Mouse (Mus musculus) A20 (cell line): ENCODE measurements around the gene Calr.
A peak's percentile ranks its signal among the peaks of the same experiment; 100 is the strongest.

Experiments
- DNase-seq: peaks from one replicate; pipeline ENCODE4 v3.0.0-alpha.2; 2011; ENCODE audit warnings: low read depth, low spot score

The Calr gene

DNA sequence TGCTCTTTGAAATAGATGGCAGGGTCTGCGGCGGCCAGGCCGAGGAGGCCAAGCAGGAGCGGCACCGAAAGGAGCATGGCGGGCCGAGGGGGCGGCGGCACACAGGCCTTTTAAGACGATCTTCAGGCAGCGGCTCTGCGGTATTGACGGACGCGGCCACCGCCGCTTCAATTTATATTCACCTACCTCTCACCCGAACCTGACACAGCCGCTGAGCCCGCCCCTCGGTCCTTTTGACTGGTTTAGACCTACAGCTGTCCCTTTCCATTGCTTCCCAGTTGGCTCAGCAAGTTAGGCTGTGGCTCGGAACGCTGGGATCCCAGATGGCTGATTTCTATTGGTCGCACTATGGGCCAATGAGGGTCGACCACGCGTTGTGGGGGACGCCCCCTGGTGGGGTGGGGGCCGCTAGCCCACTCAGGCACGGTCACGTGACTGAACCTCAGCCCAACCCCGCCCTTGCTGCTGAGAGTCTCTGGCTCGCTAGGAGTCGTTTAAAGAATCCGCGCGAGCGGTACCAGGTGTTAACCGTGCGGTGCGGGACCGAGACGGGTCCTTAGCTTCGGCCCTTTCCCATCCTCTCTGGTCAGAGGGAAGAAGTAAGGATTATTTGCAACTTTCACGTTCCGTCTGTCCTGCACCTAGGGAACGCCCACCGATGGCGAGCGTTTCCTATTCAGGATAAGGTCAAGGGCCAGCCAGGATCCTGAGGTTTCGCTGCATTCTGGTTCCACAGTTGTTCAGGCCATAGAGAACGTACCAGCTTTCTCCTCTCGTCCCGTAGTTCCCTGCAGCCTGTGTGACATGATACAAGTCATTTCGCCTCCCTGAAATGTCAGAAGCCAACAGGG is at the start of gene Calr:
TSS of gene Calr (minus strand) at position 213 of the 851 bp plus-strand sequence.
- DNase-seq, result peak; percentile 100

DNA sequence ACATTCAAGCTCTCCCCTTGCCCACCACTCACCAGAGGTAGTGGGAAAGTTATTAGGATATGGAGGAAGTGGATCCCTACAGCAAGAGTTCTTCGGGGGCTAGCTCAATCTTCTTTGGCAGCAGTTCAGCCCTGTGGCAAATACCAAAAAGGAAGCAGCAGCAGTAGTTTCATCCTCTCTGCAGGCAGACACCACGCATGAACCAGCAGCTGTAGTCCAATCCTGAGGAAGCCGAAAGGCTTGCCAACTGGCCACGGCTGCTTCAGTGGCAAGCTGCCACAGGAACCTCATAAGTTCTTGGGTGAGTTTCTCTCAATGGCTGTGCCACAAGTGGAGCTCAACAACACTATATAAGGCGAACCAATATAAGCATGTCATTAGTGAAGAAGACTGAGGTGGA is 49.2 kb upstream of the Calr start:
- DNase-seq, result no peak

DNA sequence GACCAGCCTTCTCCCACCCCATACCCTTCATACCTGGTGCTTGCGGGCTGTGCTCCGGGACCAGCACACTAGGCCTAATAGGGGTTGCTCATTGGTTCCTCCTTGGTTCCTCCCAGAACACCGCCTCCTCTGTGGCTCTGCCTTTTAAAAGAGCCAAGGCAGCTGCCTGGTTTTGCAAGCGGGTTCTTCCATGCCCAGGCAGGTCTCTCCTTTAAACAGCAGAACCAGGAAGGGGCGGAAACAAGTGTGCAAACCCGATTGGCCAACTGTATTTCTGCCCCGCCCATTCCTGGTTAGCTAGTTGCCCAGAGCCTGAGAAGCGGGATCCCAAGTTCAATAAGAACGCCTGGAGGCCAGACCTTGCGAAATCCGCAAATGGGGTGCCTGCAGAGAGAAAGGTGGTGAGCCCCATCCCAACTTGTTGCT is 47.0 kb upstream of the Calr start, which contains the start of gene Gcdh:
TSS of gene Gcdh (minus strand) at position 213 of the 426 bp plus-strand sequence.
- DNase-seq, result peak; percentile 92

DNA sequence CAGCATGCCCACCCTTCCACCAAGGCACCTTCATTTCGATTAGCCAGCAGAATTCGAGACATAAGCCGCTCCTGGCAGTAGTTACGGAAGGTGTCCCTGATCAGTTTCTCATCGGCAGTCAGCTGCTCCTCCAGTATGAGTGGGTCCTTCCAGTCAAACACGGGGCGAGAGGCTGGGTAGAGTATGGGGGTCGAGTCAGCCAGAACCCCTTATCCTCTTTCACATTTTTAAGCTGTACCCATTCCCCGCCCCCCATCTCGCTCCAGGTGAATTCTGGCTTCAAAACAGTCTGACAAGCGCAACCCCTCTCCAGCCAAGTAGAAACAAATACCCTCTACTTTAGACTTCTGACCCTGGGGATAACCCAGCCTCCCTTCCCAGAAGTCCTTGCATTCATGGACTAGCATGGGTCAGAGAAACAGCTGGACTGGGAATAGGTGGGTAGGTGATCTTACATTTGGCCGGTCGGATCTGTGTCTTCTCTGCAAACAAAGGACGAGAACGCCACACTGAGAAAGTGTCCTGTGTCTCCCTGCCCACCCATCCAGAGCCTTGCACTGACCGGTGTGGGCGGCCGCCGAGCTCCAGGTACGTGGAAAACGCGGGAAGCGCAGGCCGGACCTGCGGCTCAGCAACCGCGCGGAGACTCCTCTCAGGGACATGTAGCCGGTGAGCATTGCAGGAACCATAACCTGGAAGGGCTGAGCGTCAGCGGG is 46.4 kb upstream of the Calr start:
- DNase-seq, result no peak

GRCm38 (mm10) chr8:84889141-84889540 is 42.4 kb upstream of the Calr start:
- DNase-seq, result no peak

DNA sequence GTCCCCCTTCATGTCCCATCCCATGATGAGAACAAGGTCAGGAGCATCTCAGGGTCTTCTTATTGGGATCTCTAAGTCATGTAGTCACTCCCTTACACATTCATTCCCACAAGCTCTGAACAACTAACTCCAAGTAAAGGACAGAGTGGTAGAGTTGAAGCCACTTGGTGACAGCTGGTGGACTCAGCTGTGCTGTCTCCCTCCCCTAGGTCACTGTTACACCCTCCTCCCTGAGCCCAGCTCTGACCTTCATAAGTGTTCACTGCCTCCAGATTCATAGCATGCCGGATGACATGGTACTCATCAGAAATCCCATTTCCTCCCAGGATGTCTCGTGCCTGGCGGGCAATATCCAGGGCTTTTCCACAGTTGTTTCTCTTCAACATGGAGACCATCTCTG is 41.5 kb upstream of the Calr start:
- DNase-seq, result no peak

DNA sequence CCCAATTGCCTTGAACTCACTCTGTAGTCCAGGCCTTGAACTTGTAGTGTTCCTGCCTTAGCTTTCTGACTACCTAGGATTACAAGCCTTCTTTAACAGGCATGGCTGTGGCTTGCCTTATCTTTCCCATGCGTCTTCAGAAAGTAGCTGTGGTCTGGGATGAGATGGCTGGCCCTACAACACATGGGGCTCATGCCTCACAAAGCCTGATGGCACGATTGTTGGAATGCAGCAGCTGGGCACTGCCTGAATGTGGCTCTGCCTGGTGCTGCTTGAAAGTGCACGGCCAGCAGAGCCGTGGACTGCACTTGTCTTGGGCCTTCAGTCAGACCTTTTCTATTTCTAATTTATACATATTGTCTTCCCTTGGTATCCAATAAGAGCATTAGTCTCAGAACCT is 38.0 kb upstream of the Calr start:
- DNase-seq, result no peak

DNA sequence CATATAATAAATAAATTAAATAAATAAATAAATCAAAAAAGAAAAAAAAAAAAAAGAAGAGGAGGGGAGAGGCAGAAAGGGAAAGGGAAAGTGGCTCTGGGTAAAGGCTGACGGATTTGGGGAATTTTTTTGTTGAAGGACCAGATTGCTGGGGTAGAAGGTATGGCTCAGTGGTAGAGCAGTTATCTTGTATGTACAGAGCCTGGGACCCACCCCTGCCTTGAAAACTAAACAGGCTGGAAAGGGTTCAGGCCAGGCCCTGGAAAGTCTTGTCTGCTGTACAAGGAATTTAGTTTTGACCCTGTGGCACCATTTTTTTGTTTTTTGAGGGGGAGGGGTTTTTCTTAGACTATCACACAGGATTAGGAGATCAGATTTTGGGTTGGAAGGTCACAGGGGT is 32.2 kb upstream of the Calr start:
- DNase-seq, result no peak

DNA sequence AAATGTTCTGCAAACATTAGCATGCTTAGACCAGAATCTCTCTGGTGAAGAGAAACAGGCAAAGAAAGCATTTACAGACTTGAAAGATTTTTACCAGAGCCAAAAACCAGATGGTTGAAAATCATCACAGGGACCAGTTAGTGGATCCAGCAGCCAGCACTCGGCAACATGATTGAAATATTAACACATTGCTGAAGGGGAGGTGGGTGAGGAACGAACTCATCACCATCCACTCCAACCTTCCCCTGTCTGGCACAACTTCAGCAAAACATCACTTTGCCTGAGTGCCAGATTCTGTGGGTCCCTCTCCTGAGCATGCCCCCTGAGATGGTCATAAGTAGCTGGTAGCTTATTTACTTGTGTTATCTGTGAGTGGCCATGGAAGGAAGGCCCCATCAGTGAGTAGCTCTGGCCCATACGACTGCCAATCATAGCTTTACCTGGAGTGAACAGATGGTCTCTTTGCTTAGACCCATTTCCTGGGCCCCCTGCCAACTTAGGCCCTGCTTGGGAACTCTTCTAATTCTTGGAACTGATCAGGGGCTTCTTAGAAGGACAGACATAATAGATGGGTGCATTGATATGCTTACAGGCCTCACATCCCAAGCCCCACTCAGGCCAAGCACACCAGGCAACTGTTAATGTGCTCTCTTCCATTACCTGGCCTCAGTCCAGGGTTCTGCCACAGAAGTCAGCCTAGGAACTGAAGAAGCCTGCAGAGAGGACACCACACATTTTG is 30.7 kb upstream of the Calr start:
- DNase-seq, result no peak

DNA sequence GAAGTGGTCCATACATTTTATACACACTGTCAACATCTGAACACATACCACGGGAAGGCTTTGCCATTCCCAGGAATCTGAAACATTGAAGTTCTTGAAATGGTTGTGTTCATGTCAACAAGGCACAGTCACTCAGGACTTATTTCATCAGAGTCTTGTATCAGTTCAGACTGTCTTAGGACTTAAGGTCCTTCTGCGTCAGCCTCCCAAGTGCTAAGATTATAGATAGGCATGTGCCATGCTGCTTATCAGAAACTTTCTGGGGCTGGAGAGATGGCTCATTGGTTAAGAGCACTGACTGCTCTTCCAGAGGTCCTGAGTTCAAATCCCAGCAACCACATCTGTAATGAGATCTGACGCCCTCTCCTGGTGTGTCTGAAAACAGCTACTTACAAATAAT is 27.6 kb upstream of the Calr start:
- DNase-seq, result no peak

GRCm38 (mm10) chr8:84873016-84873415 is 26.3 kb upstream of the Calr start:
- DNase-seq, result peak; percentile 14

DNA sequence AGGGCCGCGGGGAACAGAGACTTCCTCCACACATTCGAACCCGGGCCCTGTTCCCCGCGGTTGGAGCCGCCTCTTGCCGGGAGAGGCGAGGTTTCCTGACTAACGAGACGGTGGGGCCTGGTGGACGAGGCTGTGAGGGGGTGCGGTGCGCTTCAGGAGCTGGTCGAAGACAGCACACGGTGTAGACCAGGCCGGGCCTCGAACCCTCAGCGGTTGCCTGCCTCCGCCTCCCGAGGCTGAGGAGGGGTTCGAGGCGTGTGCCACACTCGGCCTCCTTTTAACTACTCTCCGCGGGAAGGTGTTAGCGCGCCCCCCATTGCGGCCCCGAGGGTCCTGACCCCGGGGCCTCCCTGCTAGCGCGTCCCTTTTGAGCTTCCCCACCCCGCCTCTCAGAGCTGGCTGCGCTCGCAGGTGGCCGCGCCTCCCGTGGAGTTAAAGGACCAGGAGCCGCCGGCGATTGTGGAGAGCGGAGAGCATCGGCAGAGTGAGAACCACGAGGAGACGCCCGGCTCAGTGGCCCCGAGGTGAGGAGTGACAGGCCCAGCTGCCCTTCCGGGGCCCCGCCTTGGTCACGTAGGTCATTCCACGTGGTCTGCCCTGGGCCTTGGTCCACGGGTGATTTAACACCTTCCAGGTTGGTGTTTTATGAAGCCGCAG is 25.7 kb upstream of the Calr start:
- no peak for DNase-seq

DNA sequence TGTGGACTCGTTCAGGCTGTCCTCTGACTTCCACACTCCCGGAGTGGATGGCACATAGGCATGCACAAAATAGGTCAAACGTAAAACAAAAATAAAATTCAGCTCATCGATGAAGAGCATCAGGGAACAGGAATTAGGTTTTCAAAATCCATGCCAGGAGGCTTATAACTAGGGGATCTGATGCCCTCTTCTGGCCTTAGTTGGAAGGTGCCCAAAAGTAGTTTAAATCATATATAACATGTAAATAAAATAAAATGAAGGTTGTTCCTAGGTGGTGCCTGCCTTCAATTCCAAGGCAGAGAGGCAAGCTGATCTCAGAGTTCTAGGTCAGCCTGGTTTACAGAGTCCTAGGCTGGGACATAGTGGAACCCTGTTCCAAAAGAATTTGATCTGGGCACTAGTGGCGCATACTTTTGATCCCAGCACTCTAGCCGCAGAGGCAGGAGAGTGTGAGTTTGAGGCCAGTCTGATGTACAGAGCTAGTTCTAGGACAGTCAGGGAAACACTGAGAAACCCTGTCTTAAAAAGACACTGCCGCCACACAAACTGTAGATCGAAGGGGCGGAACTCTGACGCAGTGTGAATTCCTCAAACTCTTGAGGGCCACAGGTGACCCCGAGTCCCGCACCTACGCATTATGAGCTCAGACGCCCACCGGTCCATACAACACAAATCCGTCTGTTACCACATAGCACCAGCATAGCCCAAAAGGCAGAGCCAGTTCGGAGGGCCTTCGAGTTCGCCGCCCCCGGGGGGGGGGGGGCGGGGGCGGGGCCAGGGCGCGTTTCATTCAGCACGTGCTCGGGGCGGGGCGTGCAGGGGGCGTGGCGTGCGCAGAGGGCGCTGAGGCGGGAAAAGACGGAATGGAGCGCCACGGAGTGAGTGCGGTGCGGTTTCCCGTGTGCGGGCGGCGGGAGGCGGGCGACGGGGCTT is 24.9 kb upstream of the Calr start, which contains the start of gene Syce2:
TSS of gene Syce2 (plus strand) at position 736 of the 933 bp plus-strand sequence.
- DNase-seq, result peak; percentile 90

GRCm38 (mm10) chr8:84856864-84857441 is 10.2 kb upstream of the Calr start, which contains the start of gene Farsa:
Gene Farsa, plus strand, starts transcription at chr8:84856989.
- peak; percentile 95 for DNase-seq

DNA sequence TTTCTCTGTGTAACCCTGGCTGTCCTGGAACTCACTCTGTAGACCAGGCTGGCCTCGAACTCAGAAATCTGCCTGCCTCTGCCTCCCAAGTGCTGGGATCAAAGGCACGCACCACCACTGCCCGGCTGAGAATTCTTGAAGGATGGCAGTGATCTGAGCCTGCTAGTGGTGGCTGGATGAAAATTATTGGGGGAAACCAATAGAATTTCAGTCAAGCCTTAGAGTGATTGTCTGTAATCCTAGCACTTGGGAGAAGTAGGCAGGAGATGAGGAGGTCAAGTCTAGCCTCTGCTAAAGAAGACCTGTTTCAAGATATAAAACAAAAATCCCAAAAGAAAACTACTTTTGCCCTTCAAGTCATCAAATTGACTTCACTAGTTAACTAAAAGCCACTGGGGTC is 9.7 kb upstream of the Calr start:
- no peak for DNase-seq

DNA sequence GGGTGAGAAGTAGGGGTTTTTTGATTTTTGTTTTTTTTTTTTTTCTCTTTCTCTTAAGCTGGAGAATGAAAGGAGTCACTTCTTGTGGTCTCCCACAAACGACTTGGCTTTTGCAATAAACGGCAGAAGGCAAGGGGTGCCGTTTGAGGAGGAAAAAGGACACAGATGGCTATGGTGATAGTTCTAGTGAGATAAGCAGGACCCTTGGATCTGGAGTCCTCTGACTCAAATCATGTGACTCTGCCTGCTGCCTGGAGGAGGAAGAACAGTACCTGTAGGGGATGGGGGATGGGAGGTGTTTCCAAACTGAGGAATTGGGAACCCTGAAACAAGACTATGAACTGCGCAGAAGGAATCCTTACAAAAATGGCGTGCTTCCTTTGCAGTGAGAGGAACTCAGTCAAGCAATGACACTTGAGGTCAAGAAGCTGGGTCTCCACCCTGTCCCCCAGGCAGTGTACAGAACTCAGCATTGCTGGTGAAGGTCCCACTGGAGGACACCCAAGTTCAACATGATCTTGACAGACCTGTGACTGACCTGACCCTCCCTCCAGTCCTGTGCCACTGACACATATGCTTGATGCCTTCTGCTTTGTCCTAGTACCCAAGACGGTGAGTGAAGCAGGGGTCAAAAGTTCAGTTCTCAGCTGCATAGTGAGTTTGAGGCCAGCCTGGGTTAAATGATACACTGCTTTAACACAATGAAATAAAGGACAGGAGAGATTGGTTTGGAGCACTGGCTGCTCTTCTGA is 1.1 kb upstream of the Calr start:
- DNase-seq, result peak; percentile 36

GRCm38 (mm10) chr8:84846094-84846721 is 526 bp downstream of the Calr start:
- DNase-seq, result no peak

DNA sequence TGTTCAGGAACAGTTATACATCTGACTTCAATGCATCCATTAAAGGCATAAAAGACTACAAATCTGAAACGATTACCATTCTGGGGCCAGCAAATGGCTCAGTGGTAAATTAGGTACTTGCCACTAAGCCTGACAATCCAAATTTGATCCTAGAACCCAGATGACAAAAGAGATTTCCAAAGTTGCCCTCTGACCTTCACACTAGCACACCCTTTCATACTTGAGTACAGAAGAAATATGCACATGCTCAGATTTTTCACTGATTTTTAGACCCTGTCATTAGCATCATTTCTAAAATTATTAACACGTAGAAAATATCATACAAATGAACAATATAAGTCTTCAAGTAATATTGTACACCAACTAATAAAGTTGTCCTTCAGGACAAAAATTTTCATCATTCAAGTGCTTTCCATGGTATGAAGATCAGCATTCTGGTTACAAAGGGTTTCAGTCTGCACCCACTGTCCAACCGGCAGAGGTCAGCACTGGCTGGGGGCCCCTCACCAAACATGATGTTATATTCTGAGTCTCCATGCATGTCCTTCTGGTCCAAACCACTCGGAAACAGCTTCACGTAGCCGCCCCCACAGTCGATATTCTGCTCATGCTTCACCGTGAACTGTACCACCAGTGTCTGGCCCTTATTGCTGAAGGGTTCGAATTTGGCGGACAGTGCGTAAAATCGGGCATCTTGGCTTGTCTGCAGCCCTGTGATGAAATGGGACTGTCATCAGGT is 1.2 kb downstream of the Calr start:
- DNase-seq, result peak; percentile 61
